Mouse (Mus musculus): ENCODE measurements around the gene B4galt5.

GRCm38 (mm10) chr2:167378972-167379371 lies 30.0 kb upstream of the B4galt5 start:
- TF ChIP-seq USF2 (conservative IDR thresholded peaks at IDR 0.05; ENCODE audit: low read depth, low read length) (no peak), CHD2 (IDR thresholded peaks at IDR 0.05; ENCODE audit: low read length) (no peak), POLR2A (IDR thresholded peaks at IDR 0.05; ENCODE audit: low read depth, low read length) (no peak), USF1 (IDR thresholded peaks at IDR 0.05; ENCODE audit: low read depth, low read length) (no peak), CTCF (conservative IDR thresholded peaks at IDR 0.05 in 1 of 2, IDR thresholded peaks at IDR 0.05 in 1 of 2; ENCODE audit: low read depth in 2 of 2, low read length in 2 of 2) (no peak), ZMIZ1 (IDR thresholded peaks at IDR 0.05; ENCODE audit: low read depth, low read length) (no peak), MAFK (IDR thresholded peaks at IDR 0.05; ENCODE audit: insufficient replicate concordance, low read length) (no peak), SMC3 (IDR thresholded peaks at IDR 0.05; ENCODE audit: low read depth, low read length) (no peak), SIN3A (IDR thresholded peaks at IDR 0.05; ENCODE audit: low read length) (no peak), E2F4 (IDR thresholded peaks at IDR 0.05; ENCODE audit: insufficient replicate concordance, low read depth, low read length) (no peak), RAD21 (IDR thresholded peaks at IDR 0.05; ENCODE audit: low read depth, low read length) (no peak), EP300 (IDR thresholded peaks at IDR 0.05; ENCODE audit: low read length) (no peak), ZKSCAN1 (IDR thresholded peaks at IDR 0.05; ENCODE audit: borderline replicate concordance, low read depth, low read length) (no peak)
